Mouse (Mus musculus) left cerebral cortex, adult 9 months (tissue): ENCODE results near the gene Fem1a.

Experiments used
- DNase-seq, 2 experiments: peaks; one replicate each; pipeline ENCODE4 v3.0.0; 2022; ENCODE audit warnings: low spot score in 2 of 2

The Fem1a gene

GRCm38 (mm10) chr17:56256239-56256881 lies at the start of gene Fem1a:
Gene Fem1a, plus strand, starts transcription at chr17:56256810.
- DNase-seq, result peak; percentile 97 to 98

- DNase-seq, result no peak
These were observed 49.5 kb upstream of the Fem1a start for GRCm38 (mm10) chr17:56206986-56207674.

GRCm38 (mm10) chr17:56207963-56208530 lies 48.6 kb upstream of the Fem1a start:
- no peak for DNase-seq

GRCm38 (mm10) chr17:56208821-56209220 lies 47.8 kb upstream of the Fem1a start:
- no peak for DNase-seq

- no peak for DNase-seq
These were observed 45.5 kb upstream of the Fem1a start for GRCm38 (mm10) chr17:56211090-56211489.

GRCm38 (mm10) chr17:56212676-56213075 lies 43.9 kb upstream of the Fem1a start:
- no peak for DNase-seq

- DNase-seq, result no peak
These were observed 42.4 kb upstream of the Fem1a start for GRCm38 (mm10) chr17:56214229-56214628.

- DNase-seq, result no peak
These were observed 38.9 kb upstream of the Fem1a start for GRCm38 (mm10) chr17:56217670-56218069.

GRCm38 (mm10) chr17:56218377-56219191 lies 38.0 kb upstream of the Fem1a start, which contains the start of gene Dpp9:
Gene Dpp9, minus strand, starts transcription at chr17:56218905.
- DNase-seq, result peak; percentile 91 to 95

- DNase-seq, result no peak
These were observed 37.4 kb upstream of the Fem1a start for GRCm38 (mm10) chr17:56219251-56219650.

GRCm38 (mm10) chr17:56219805-56220204 lies 36.8 kb upstream of the Fem1a start:
- no peak for DNase-seq

GRCm38 (mm10) chr17:56224916-56225315 lies 31.7 kb upstream of the Fem1a start:
- DNase-seq, result no peak

- no peak for DNase-seq
These were observed 30.0 kb upstream of the Fem1a start for GRCm38 (mm10) chr17:56226566-56226965.

GRCm38 (mm10) chr17:56229943-56230342 lies 26.7 kb upstream of the Fem1a start:
- peak; percentile 77 to 86 for DNase-seq

- DNase-seq, result no peak
These were observed 23.2 kb upstream of the Fem1a start for GRCm38 (mm10) chr17:56233389-56233788.

- peak in 1 of 2 experiments; percentile 86 for DNase-seq
These were observed 22.7 kb upstream of the Fem1a start for GRCm38 (mm10) chr17:56233818-56234469.

GRCm38 (mm10) chr17:56241541-56242401 lies 14.8 kb upstream of the Fem1a start:
- peak in 1 of 2 experiments; percentile 73 for DNase-seq

- no peak for DNase-seq
These were observed 11.0 kb upstream of the Fem1a start for GRCm38 (mm10) chr17:56245608-56246007.

- peak in 1 of 2 experiments; percentile 85 for DNase-seq
These were observed 5.3 kb upstream of the Fem1a start for GRCm38 (mm10) chr17:56251136-56251829.

- no peak for DNase-seq
These were observed 1.9 kb upstream of the Fem1a start for GRCm38 (mm10) chr17:56254695-56255094.
